Mouse (Mus musculus) spleen, embryonic (tissue): ENCODE measurements around the gene Kdelc1.

ENCODE experiments used
- CTCF ChIA-PET: fragments of 350-600 bp; sonication (Branson Sonifier 250); formaldehyde crosslinking; loops from one replicate; lab custom pipeline; 2022; lab: Charles Lee

Kdelc1 gene

GRCm38 (mm10) chr1:44118239-44119054, at the start of gene Kdelc1, which contains the start of gene Bivm:
Kdelc1 (minus strand) TSS chr1:44118808.
Bivm (plus strand) TSS chr1:44118957.
- CTCF ChIA-PET = no interaction called here

- CTCF ChIA-PET = interaction anchor here (0.6 kb wide), 1 partner anchor 50 kb away, joined by 3 read pairs; no protein-coding TSS in a partner anchor
Measured at GRCm38 (mm10) chr1:44167859-44168383, 49.3 kb upstream of the Kdelc1 start.

GRCm38 (mm10) chr1:44162389-44162788, 43.8 kb upstream of the Kdelc1 start:
- CTCF ChIA-PET = no interaction called here

GRCm38 (mm10) chr1:44161818-44162217, 43.2 kb upstream of the Kdelc1 start:
- CTCF ChIA-PET = interaction anchor here (0.7 kb wide), 1 partner anchor 61 kb away, joined by 3 read pairs; no protein-coding TSS in a partner anchor

GRCm38 (mm10) chr1:44158317-44158716, 39.7 kb upstream of the Kdelc1 start:
- CTCF ChIA-PET = no interaction called here

- CTCF ChIA-PET = no interaction called here
Measured at GRCm38 (mm10) chr1:44155287-44155686, 36.7 kb upstream of the Kdelc1 start.

GRCm38 (mm10) chr1:44148706-44149105, 30.1 kb upstream of the Kdelc1 start:
- CTCF ChIA-PET = no interaction called here

- CTCF ChIA-PET = interaction anchor here (0.6 kb wide), 1 partner anchor 351 kb away, joined by 3 read pairs; no protein-coding TSS in a partner anchor
Measured at GRCm38 (mm10) chr1:44147563-44148381, 29.2 kb upstream of the Kdelc1 start, which contains the start of gene Ercc5. Ercc5 (plus strand) TSS chr1:44147744.

- CTCF ChIA-PET = no interaction called here
Measured at GRCm38 (mm10) chr1:44142747-44143146, 24.1 kb upstream of the Kdelc1 start.

GRCm38 (mm10) chr1:44140232-44140631, 21.6 kb upstream of the Kdelc1 start:
- CTCF ChIA-PET = interaction anchor here (1.0 kb wide), 1 partner anchor 39 kb away, joined by 4 read pairs; no protein-coding TSS in a partner anchor

GRCm38 (mm10) chr1:44129929-44130581, 11.4 kb upstream of the Kdelc1 start:
- CTCF ChIA-PET = no interaction called here

- CTCF ChIA-PET = no interaction called here
Measured at GRCm38 (mm10) chr1:44125590-44125989, 7.0 kb upstream of the Kdelc1 start.

- CTCF ChIA-PET = no interaction called here
Measured at GRCm38 (mm10) chr1:44122256-44122655, 3.6 kb upstream of the Kdelc1 start.

- CTCF ChIA-PET = no interaction called here
Measured at GRCm38 (mm10) chr1:44120074-44120406, 1.4 kb upstream of the Kdelc1 start.

- CTCF ChIA-PET = no interaction called here
Measured at GRCm38 (mm10) chr1:44119201-44120073, 829 bp upstream of the Kdelc1 start.

- CTCF ChIA-PET = interaction anchor here (0.5 to 0.6 kb wide), 2 partner anchors 50 to 108 kb away, joined by 3 to 6 read pairs; no protein-coding TSS in a partner anchor
Measured at GRCm38 (mm10) chr1:44117571-44117970, 1.0 kb downstream of the Kdelc1 start.

GRCm38 (mm10) chr1:44102939-44103338, 15.7 kb downstream of the Kdelc1 start:
- CTCF ChIA-PET = no interaction called here

- CTCF ChIA-PET = interaction anchor here (0.6 kb wide), 1 partner anchor 95 kb away, joined by 7 read pairs; no protein-coding TSS in a partner anchor
Measured at GRCm38 (mm10) chr1:44102259-44102717, 16.3 kb downstream of the Kdelc1 start, which contains the start of gene Tex30. Tex30 (minus strand) TSS chr1:44102441.

- CTCF ChIA-PET = interaction anchor here (0.6 to 0.9 kb wide), 2 partner anchors 39 to 94 kb away, joined by 4 to 7 read pairs; no protein-coding TSS in a partner anchor
Measured at GRCm38 (mm10) chr1:44101448-44102225, 17.0 kb downstream of the Kdelc1 start.
